Mouse (Mus musculus) lung, postnatal 0 days (tissue): ENCODE data around the gene Myb. TPM values are rescaled to one million over a fixed set of nuclear protein-coding genes. Genes with fewer than 3 reads are reported as not detected.

ENCODE experiments used
- ATAC-seq: fragments of 200-750 bp; cut with Nextera tagmentation; 2 replicates; pipeline ENCODE4 v1.8.0; 2017; ENCODE audit warnings: moderate library complexity
- DNase-seq: peaks from one replicate; pipeline ENCODE4 v3.0.0-alpha.2; 2016; ENCODE audit warnings: low spot score
- H3K27ac ChIP-seq: fragments of 300-500 bp; sonication (generic); 2 replicates; pipeline ENCODE4 v1.5.1; 2014; ENCODE audit warnings: antibody characterized with exemption, mild to moderate bottlenecking, low read length, mixed read lengths
- H3K27me3 ChIP-seq: fragments of 300-500 bp; sonication (generic); replicated peaks from 2 replicates; pipeline ENCODE4 v1.6.1; 2014; ENCODE audit warnings: low read length, mixed read lengths; ENCODE audit not compliant: insufficient read depth
- H3K36me3 ChIP-seq: fragments of 300-500 bp; sonication (generic); 2 replicates; pipeline ENCODE4 v1.6.1; 2014; ENCODE audit warnings: low read length, mixed read lengths; ENCODE audit not compliant: insufficient read depth
- H3K4me1 ChIP-seq: fragments of 300-500 bp; sonication (generic); 2 replicates; pipeline ENCODE4 v1.6.1; 2014; ENCODE audit warnings: antibody characterized with exemption, low read depth, low read length, mixed read lengths; ENCODE audit not compliant: insufficient read depth
- H3K4me2 ChIP-seq: fragments of 300-500 bp; sonication (generic); replicated peaks from 2 replicates; pipeline ENCODE4 v1.6.1; 2014; ENCODE audit warnings: low read depth, mild to moderate bottlenecking, low read length, moderate library complexity, mixed read lengths
- H3K4me3 ChIP-seq: fragments of 300-500 bp; sonication (generic); 2 replicates; pipeline ENCODE4 v1.5.1; 2014; ENCODE audit warnings: low read depth, low read length
- H3K9ac ChIP-seq: fragments of 300-500 bp; sonication (generic); replicated peaks from 2 replicates; pipeline ENCODE4 v1.6.1; 2014; ENCODE audit warnings: low read depth, mild to moderate bottlenecking
- H3K9me3 ChIP-seq: fragments of 300-500 bp; sonication (generic); 2 replicates; pipeline ENCODE4 v1.6.1; 2016; ENCODE audit warnings: low read length, mixed read lengths
- CTCF ChIP-seq: IDR thresholded peaks from 2 replicates; pipeline ENCODE4 v1.5.1; 2016; ENCODE audit warnings: antibody characterized with exemption, mild to moderate bottlenecking
- EP300 ChIP-seq: IDR thresholded peaks from 2 replicates; pipeline ENCODE4 v1.6.1; 2016; ENCODE audit warnings: antibody characterized with exemption, mild to moderate bottlenecking, control low read depth
- WGBS: fragments of 180-500 bp; shearing (Covaris S2); extraction: QIAGEN DNeasy Blood & Tissue Kit; methylation state at CpG from one replicate; pipeline ENCODE4 v1.1.7; 2014; 5-methylcytosine and 5-hydroxymethylcytosine counted together
- polyA plus RNA-seq: library from polyadenylated mRNA; unstranded; fragments of >200 nt; fragmentation: Nextera tagmentation; extraction: Ambion mirVana; gene quantifications from 2 replicates; pipeline ENCODE4 v1.2.1, GENCODE M21; 2015

Gene Myb
- polyA plus RNA-seq, 1 experiment from 2014 or later, result 5.2 TPM

DNA sequence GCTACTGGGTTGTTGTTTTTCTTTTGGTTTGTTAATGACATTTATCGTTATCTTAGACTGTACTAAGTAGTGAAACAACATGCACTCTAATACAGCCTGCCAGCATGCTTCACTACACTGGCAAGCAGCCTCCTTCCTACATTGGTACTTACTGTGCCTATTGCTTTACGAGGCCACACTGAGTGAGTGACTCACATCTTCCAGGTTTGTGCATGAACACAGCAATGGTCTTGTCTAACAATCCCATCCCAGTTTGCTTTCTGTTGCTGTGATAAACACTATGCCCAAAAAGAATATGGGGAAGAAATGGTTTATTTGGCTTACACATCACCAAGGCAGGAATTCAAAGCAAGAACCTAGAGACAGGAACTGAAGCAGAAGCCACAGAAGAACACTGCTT is 55.6 kb downstream of the Myb start:
- H3K9me3 ChIP-seq, result no peaks in the 10 kb centered on the region
- no peak for DNase-seq
- H3K9ac ChIP-seq, result no peak overlapping the region
- H3K27ac ChIP-seq, result no peak overlapping the region
- TF ChIP-seq CTCF (no peak), EP300 (no peak)
- no peaks in the 10 kb centered on the region for H3K36me3 ChIP-seq
- no peak overlapping the region for H3K4me3 ChIP-seq
- H3K4me2 ChIP-seq, result no peak overlapping the region
- no peak for ATAC-seq
- H3K27me3 ChIP-seq, result no peaks in the 10 kb centered on the region
- WGBS, result 91% methylated on average over 2 of the region's 2 CpGs
- H3K4me1 ChIP-seq, result no peaks in the 10 kb centered on the region

DNA sequence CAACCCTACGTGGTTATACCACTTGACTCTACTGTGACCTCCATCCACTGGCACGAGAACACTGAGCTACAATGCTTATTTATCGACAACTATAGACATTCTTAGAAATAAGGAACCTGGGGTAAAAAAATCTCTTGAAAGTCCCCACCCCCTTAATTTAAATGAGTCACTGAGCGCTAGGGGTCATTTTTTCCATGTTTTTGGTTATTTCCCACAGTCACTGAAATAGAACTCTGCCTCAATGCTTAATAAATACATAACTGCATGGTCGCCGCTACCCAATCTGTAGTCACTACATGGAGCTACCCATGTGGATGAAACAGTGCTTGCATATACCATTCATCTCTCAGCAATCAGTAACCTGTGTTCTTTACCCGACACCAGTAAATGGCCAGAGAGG is 58.1 kb downstream of the Myb start:
- Histone ChIP-seq H3K4me2 (no peak overlapping the region), H3K36me3 (no peaks in the 10 kb centered on the region), H3K27me3 (no peaks in the 10 kb centered on the region), H3K4me3 (no peak overlapping the region), H3K4me1 (no peaks in the 10 kb centered on the region), H3K27ac (no peak overlapping the region), H3K9ac (no peak overlapping the region), H3K9me3 (no peaks in the 10 kb centered on the region)
- DNase-seq (no peak), ATAC-seq (no peak)
- 75% methylated on average over 7 of the region's 7 CpGs for WGBS
- TF ChIP-seq CTCF, result no peak
- no peak for TF ChIP-seq EP300

DNA sequence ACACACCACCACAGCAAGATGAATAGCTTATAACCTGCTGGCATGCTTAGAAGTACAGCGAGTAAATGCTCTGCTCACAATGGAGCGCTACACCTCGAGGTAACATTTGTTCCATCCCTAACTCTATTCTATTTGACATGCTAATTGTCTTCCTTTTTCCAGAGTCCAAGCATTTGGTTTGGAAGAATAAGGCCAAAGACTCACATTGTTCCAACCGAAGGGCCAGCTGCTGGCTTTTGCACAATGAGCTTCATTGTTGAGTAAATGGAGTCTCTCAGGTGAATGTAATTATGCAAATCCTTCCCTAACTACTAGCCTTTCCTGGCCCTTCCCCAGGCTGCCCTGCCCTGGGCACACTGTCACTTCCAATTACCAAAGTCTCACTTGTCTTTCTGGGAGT is 58.8 kb downstream of the Myb start:
- Histone ChIP-seq H3K9me3 (no peaks in the 10 kb centered on the region), H3K9ac (no peak overlapping the region), H3K27me3 (no peaks in the 10 kb centered on the region), H3K4me2 (no peak overlapping the region), H3K36me3 (no peaks in the 10 kb centered on the region), H3K4me1 (no peaks in the 10 kb centered on the region), H3K4me3 (no peak overlapping the region), H3K27ac (no peak overlapping the region)
- 53% methylated on average over 4 of the region's 4 CpGs for WGBS
- no peak for ATAC-seq
- no peak for DNase-seq
- TF ChIP-seq EP300 (no peak), CTCF (no peak)

GRCm38 (mm10) chr10:21100646-21101249 is 60.0 kb downstream of the Myb start:
- ATAC-seq, result no peak
- no peak overlapping the region for H3K4me2 ChIP-seq
- TF ChIP-seq EP300, result no peak
- TF ChIP-seq CTCF, result no peak
- no peak for DNase-seq
- 37% methylated on average over 9 of the region's 9 CpGs for WGBS
- H3K36me3 ChIP-seq, result no peaks in the 10 kb centered on the region
- H3K9me3 ChIP-seq, result no peaks in the 10 kb centered on the region
- H3K27me3 ChIP-seq, result no peaks in the 10 kb centered on the region
- H3K9ac ChIP-seq, result no peak overlapping the region
- no peaks in the 10 kb centered on the region for H3K4me1 ChIP-seq
- no peak overlapping the region for H3K4me3 ChIP-seq
- H3K27ac ChIP-seq, result no peak overlapping the region

DNA sequence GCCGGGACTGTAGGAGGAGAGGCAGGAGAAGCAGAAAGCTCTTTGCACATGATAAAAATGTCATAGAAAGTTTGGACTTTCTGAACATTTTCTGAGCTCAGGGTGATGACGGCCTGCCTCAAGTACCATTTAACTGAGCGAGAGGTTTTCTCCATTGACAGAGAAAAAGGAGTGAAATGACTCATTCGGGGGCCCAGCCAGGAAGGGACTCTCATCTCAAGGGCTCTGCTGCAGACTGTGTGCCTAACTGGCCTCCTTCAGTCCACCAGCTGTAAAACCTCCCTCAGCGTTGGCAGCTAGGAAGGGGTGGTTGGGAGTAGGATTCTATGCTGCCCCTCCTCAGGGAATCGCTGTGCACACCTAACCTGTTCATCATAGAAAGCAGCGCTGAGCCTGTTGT is 61.3 kb downstream of the Myb start:
- H3K27me3 ChIP-seq, result no peaks in the 10 kb centered on the region
- DNase-seq, result peak; percentile 67
- no peaks in the 10 kb centered on the region for H3K36me3 ChIP-seq
- H3K27ac ChIP-seq, result no peak overlapping the region
- H3K4me2 ChIP-seq, result no peak overlapping the region
- H3K4me1 ChIP-seq, result no peaks in the 10 kb centered on the region
- no peak overlapping the region for H3K9ac ChIP-seq
- ATAC-seq, result peak; percentile 78
- 47% methylated on average over 7 of the region's 7 CpGs for WGBS
- no peak for TF ChIP-seq EP300
- no peak for TF ChIP-seq CTCF
- H3K9me3 ChIP-seq, result no peaks in the 10 kb centered on the region
- H3K4me3 ChIP-seq, result no peak overlapping the region

GRCm38 (mm10) chr10:21095541-21095940 is 65.2 kb downstream of the Myb start:
- no peaks in the 10 kb centered on the region for H3K27me3 ChIP-seq
- no peak overlapping the region for H3K9ac ChIP-seq
- no peak for DNase-seq
- H3K4me1 ChIP-seq, result no peaks in the 10 kb centered on the region
- no peak overlapping the region for H3K27ac ChIP-seq
- ATAC-seq, result no peak
- TF ChIP-seq CTCF, result no peak
- TF ChIP-seq EP300, result no peak
- 81% methylated on average over 14 of the region's 14 CpGs for WGBS
- H3K4me3 ChIP-seq, result no peak overlapping the region
- no peaks in the 10 kb centered on the region for H3K36me3 ChIP-seq
- no peaks in the 10 kb centered on the region for H3K9me3 ChIP-seq
- no peak overlapping the region for H3K4me2 ChIP-seq

DNA sequence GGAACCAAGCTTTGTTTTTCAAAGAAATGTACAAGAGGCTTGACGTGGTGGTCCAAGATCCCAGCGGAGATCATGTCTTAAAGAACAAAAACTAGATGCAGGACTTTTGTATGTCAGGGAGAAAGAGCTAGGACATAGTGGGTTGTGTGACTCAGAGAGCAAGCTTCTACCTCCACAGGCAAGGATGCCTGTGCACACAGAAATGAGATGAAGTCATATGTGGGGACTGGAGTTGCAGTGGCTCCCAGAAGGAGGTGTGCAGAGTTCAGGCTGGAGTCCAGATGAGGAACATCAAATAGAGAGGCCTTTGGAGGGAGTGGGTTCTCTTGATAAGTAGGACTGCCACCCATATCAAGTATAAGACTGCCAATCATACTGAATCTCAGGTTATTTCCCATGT is 65.9 kb downstream of the Myb start:
- H3K9ac ChIP-seq, result no peak overlapping the region
- no peak overlapping the region for H3K4me3 ChIP-seq
- TF ChIP-seq EP300, result no peak
- TF ChIP-seq CTCF, result no peak
- 94% methylated on average over 2 of the region's 2 CpGs for WGBS
- H3K9me3 ChIP-seq, result no peaks in the 10 kb centered on the region
- no peaks in the 10 kb centered on the region for H3K36me3 ChIP-seq
- no peak overlapping the region for H3K27ac ChIP-seq
- H3K27me3 ChIP-seq, result no peaks in the 10 kb centered on the region
- H3K4me2 ChIP-seq, result no peak overlapping the region
- H3K4me1 ChIP-seq, result no peaks in the 10 kb centered on the region
- DNase-seq, result no peak
- ATAC-seq, result no peak
